Mouse (Mus musculus): ENCODE measurements around the gene Tapbp. TPM values are rescaled to one million over a fixed set of nuclear protein-coding genes. Genes with fewer than 3 reads are reported as not detected.

Gene Tapbp
- polyA plus RNA-seq, 1 experiment, result 367 TPM

GRCm38 (mm10) chr17:33959135-33959534, 43.4 kb downstream of the Tapbp start:
- Histone ChIP-seq H3K4me1 (ENCODE audit: control insufficient read depth, insufficient read depth, insufficient read length, low read length) (peaks cover 4% of the 10 kb centered on the region; the same call in 1 of the 2 replicates), H3K27ac (ENCODE audit: insufficient read depth, low read depth, low read length) (no peak overlapping the region), H3K36me3 (ENCODE audit: control insufficient read depth, insufficient read depth, low read length) (peaks cover 42% of the 10 kb centered on the region), H3K27me3 (ENCODE audit: control insufficient read depth, insufficient read depth, low read length) (no peaks in the 10 kb centered on the region), H3K4me3 (ENCODE audit: low read depth, low read length) (no peak overlapping the region)
- TF ChIP-seq CTCF (IDR thresholded peaks at IDR 0.05; ENCODE audit: extremely low read depth, insufficient read length, insufficient replicate concordance, low read depth, low read length) (no peak), POLR2A (IDR thresholded peaks at IDR 0.05; ENCODE audit: low read depth, low read length) (no peak)
- WGBS, result 96% methylated on average over 13 of the region's 13 CpGs

GRCm38 (mm10) chr17:33959948-33960347, 44.2 kb downstream of the Tapbp start:
- Histone ChIP-seq H3K27ac (ENCODE audit: insufficient read depth, low read depth, low read length) (no peak overlapping the region), H3K4me1 (ENCODE audit: control insufficient read depth, insufficient read depth, insufficient read length, low read length) (no peaks in the 10 kb centered on the region), H3K27me3 (ENCODE audit: control insufficient read depth, insufficient read depth, low read length) (no peaks in the 10 kb centered on the region), H3K36me3 (ENCODE audit: control insufficient read depth, insufficient read depth, low read length) (peaks cover 44% of the 10 kb centered on the region), H3K4me3 (ENCODE audit: low read depth, low read length) (no peak overlapping the region)
- TF ChIP-seq CTCF (IDR thresholded peaks at IDR 0.05; ENCODE audit: extremely low read depth, insufficient read length, insufficient replicate concordance, low read depth, low read length), result no peak
- no peak for TF ChIP-seq POLR2A (IDR thresholded peaks at IDR 0.05; ENCODE audit: low read depth, low read length)
- WGBS, result 93% methylated on average over 15 of the region's 15 CpGs

GRCm38 (mm10) chr17:33962876-33963275, 47.2 kb downstream of the Tapbp start:
- Histone ChIP-seq H3K4me3 (ENCODE audit: low read depth, low read length) (no peak overlapping the region), H3K36me3 (ENCODE audit: control insufficient read depth, insufficient read depth, low read length) (peaks cover 51% of the 10 kb centered on the region), H3K27me3 (ENCODE audit: control insufficient read depth, insufficient read depth, low read length) (no peaks in the 10 kb centered on the region), H3K27ac (ENCODE audit: insufficient read depth, low read depth, low read length) (no peak overlapping the region), H3K4me1 (ENCODE audit: control insufficient read depth, insufficient read depth, insufficient read length, low read length) (no peaks in the 10 kb centered on the region)
- 93% methylated on average over 7 of the region's 7 CpGs for WGBS
- TF ChIP-seq POLR2A (IDR thresholded peaks at IDR 0.05; ENCODE audit: low read depth, low read length) (no peak), CTCF (IDR thresholded peaks at IDR 0.05; ENCODE audit: extremely low read depth, insufficient read length, insufficient replicate concordance, low read depth, low read length) (no peak)

GRCm38 (mm10) chr17:33965082-33965845, 49.6 kb downstream of the Tapbp start:
- WGBS, result 88% methylated on average over 17 of the region's 17 CpGs
- H3K36me3 ChIP-seq (ENCODE audit: control insufficient read depth, insufficient read depth, low read length), result peaks cover 35% of the 10 kb centered on the region
- TF ChIP-seq CTCF (IDR thresholded peaks at IDR 0.05; ENCODE audit: extremely low read depth, insufficient read length, insufficient replicate concordance, low read depth, low read length), result no peak

GRCm38 (mm10) chr17:33965846-33966550, 50.3 kb downstream of the Tapbp start:
- no peak overlapping the region for H3K27ac ChIP-seq (ENCODE audit: insufficient read depth, low read depth, low read length)

More at GRCm38 (mm10) chr17:33965082-33965845, 49.6 kb downstream of the Tapbp start:
- no peaks in the 10 kb centered on the region for H3K4me1 ChIP-seq (ENCODE audit: control insufficient read depth, insufficient read depth, insufficient read length, low read length)
- no peaks in the 10 kb centered on the region for H3K27me3 ChIP-seq (ENCODE audit: control insufficient read depth, insufficient read depth, low read length)
- no peak overlapping the region for H3K4me3 ChIP-seq (ENCODE audit: low read depth, low read length)
- H3K27ac ChIP-seq (ENCODE audit: insufficient read depth, low read depth, low read length), result no peak overlapping the region

GRCm38 (mm10) chr17:33968489-33968888, 52.8 kb downstream of the Tapbp start:
- no peak; the same call in 1 of the 2 replicates for TF ChIP-seq POLR2A (IDR thresholded peaks at IDR 0.05; ENCODE audit: low read depth, low read length)
- TF ChIP-seq CTCF (IDR thresholded peaks at IDR 0.05; ENCODE audit: extremely low read depth, insufficient read length, insufficient replicate concordance, low read depth, low read length), result peak; percentile 82
- H3K27ac ChIP-seq (ENCODE audit: insufficient read depth, low read depth, low read length), result no peak overlapping the region
- H3K27me3 ChIP-seq (ENCODE audit: control insufficient read depth, insufficient read depth, low read length), result no peaks in the 10 kb centered on the region
- H3K4me3 ChIP-seq (ENCODE audit: low read depth, low read length), result no peak overlapping the region
- no peaks in the 10 kb centered on the region for H3K4me1 ChIP-seq (ENCODE audit: control insufficient read depth, insufficient read depth, insufficient read length, low read length)
- WGBS, result 1% methylated on average over 9 of the region's 9 CpGs
- H3K36me3 ChIP-seq (ENCODE audit: control insufficient read depth, insufficient read depth, low read length), result peaks cover 14% of the 10 kb centered on the region

More at GRCm38 (mm10) chr17:33965846-33966550, 50.3 kb downstream of the Tapbp start:
- WGBS, result 87% methylated on average over 16 of the region's 16 CpGs
- Histone ChIP-seq H3K36me3 (ENCODE audit: control insufficient read depth, insufficient read depth, low read length) (peaks cover 32% of the 10 kb centered on the region), H3K4me1 (ENCODE audit: control insufficient read depth, insufficient read depth, insufficient read length, low read length) (no peaks in the 10 kb centered on the region), H3K27me3 (ENCODE audit: control insufficient read depth, insufficient read depth, low read length) (no peaks in the 10 kb centered on the region), H3K4me3 (ENCODE audit: low read depth, low read length) (no peak overlapping the region)
- no peak for TF ChIP-seq CTCF (IDR thresholded peaks at IDR 0.05; ENCODE audit: extremely low read depth, insufficient read length, insufficient replicate concordance, low read depth, low read length)

GRCm38 (mm10) chr17:33968927-33969326, 53.2 kb downstream of the Tapbp start:
- no peaks in the 10 kb centered on the region for H3K27me3 ChIP-seq (ENCODE audit: control insufficient read depth, insufficient read depth, low read length)
- H3K36me3 ChIP-seq (ENCODE audit: control insufficient read depth, insufficient read depth, low read length), result peaks cover 13% of the 10 kb centered on the region
- no peaks in the 10 kb centered on the region for H3K4me1 ChIP-seq (ENCODE audit: control insufficient read depth, insufficient read depth, insufficient read length, low read length)
- 27% methylated on average over 5 of the region's 5 CpGs for WGBS
- no peak overlapping the region for H3K27ac ChIP-seq (ENCODE audit: insufficient read depth, low read depth, low read length)
- TF ChIP-seq CTCF (IDR thresholded peaks at IDR 0.05; ENCODE audit: extremely low read depth, insufficient read length, insufficient replicate concordance, low read depth, low read length) (no peak), POLR2A (IDR thresholded peaks at IDR 0.05; ENCODE audit: low read depth, low read length) (no peak)
- H3K4me3 ChIP-seq (ENCODE audit: low read depth, low read length), result no peak overlapping the region
